Mouse (Mus musculus): ENCODE results near the gene Prlh.

Gene Prlh

DNA sequence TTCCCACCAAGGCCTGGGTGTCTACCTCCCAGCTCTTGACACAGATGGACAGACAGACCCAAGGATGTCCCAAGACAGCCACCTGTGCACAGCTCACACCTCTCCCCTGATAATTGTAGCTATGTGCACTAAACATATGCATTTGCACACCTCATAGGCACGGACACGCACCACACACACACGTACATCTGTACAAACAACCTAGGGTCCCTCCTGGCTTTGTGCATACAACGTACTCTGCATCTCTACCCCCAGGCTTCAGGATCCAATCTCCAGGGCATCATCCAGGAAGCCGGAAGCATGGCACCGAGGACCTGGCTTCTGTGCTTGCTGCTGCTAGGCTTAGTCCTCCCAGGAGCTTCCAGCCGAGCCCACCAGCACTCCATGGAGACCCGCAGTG, at the start of gene Prlh:
TSS of gene Prlh (plus strand) at position 301 of the 400 bp plus-strand sequence.
- DNase-seq (ENCODE audit: low spot score in 2 of 2): no peak

DNA sequence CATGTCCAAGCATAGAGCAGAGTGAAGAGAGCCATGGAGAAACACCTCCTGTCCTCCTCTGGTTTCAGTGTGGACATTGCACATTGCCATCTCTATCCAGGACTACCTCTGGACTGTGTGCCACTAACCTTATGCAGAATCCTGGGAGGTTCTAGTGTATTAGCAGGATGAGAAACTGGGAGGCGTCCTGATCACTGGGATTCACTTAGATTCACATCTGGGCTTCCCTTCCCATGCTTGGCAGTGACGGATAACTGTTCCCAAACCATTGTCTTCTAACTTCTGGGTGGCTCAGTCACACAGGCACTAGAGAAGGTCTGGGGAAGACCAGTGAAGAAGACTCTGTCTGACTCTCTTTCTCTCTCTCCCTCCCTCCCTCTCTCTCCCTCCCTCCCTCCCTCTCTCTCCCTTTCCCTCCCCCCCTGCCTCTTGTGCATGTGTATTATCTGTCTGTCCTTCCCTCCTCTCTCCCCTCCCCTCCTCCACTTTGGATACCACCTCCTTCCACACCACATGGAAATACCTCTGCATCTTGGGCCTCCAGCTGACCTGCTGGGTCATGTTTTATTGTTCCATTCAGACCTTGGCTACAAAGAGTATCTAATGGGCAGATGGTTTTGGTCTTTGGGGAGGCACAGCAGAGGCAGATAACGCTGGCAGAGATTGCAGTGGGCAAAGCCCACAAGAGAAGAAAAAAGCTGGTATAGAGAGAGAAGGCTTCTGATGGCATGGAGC, 49.5 kb upstream of the Prlh start:
- DNase-seq (ENCODE audit: low spot score in 2 of 2): no peak

DNA sequence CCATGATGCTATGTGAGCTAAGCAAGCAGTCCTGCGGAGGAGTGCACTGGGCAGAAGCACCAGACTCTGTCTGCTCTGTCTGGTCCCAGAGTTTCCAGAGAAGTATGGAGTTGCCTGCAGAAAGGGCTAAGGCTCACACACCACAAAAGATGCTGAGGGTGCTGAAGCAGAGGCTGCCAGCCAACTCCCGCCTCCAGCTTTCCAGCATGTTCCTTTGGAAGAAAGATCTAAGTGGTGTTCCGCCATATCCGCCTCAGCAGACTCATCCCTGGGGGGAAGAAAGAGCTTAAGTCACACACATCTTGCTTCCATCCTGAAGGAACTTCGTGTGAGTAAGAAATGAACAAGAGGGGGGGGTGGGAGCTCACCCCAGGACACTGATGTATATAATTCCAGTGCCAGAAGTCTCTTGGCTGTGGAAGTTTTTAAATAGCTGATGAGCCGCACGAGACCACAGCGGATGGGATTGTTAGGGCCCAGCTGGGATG, 48.9 kb upstream of the Prlh start:
- no peak for DNase-seq (ENCODE audit: low spot score in 2 of 2)

- no peak for DNase-seq (ENCODE audit: low spot score in 2 of 2)
These were observed 48.0 kb upstream of the Prlh start for GRCm38 (mm10) chr1:90904729-90905404.

- DNase-seq (ENCODE audit: low spot score in 2 of 2): peak in 1 of 2 experiments; percentile 55
These were observed 46.6 kb upstream of the Prlh start for GRCm38 (mm10) chr1:90906357-90906756.

DNA sequence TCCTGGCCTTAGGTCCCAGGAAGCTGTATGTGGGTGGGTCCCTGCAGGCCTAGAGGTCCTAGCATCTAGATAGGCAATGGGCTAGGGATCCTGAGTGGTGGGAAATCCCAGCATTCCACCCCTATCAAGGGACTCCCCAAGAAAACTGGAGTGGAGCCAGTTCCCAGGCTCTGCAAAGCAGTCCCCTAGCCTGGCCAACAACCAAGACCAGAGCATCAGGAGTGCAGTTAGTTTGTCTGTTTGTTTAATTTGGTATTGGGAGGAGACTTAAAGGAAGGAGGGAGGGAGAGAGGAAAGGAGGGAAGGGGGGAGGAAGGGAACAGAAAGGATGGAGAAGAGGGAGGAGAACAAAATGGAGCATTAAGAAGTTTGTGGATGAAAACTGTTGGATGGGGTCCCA, 43.7 kb upstream of the Prlh start:
- DNase-seq (ENCODE audit: low spot score in 2 of 2): peak in 1 of 2 experiments; percentile 10

DNA sequence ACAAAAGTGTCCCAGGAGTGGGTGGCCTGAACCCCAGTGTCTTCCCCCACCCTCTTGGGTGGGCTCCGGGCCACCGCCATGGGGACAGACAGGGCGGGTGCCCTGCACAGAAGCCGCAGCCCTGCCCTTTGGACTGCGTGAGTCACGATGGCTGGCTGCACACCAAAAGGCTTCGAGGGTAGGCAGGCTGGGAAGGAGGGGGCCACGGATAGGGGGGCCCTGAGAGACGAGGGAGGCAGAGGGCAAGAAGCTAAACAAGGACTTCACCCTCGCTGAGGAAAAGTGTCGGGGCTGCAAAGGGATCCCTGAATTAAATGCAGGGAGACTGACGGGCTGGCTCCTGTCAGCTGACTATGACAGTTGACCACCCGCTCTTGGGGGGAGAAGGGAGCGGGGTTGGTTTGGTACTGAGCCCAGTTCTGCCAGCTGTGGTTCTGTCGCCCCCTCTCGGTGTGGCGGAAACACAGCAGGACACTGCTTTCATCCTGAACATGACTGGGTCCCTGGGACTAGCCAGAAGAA, 43.2 kb upstream of the Prlh start:
- DNase-seq (ENCODE audit: low spot score in 2 of 2): peak in 1 of 2 experiments; percentile 19

GRCm38 (mm10) chr1:90913231-90913630, 39.7 kb upstream of the Prlh start:
- DNase-seq (ENCODE audit: low spot score in 2 of 2): peak in 1 of 2 experiments; percentile 17

GRCm38 (mm10) chr1:90914948-90915569, 37.8 kb upstream of the Prlh start, which contains the start of gene Mlph:
Gene Mlph, plus strand, starts transcription at chr1:90915085.
- peak in 1 of 2 experiments; percentile 16 for DNase-seq (ENCODE audit: low spot score in 2 of 2)

DNA sequence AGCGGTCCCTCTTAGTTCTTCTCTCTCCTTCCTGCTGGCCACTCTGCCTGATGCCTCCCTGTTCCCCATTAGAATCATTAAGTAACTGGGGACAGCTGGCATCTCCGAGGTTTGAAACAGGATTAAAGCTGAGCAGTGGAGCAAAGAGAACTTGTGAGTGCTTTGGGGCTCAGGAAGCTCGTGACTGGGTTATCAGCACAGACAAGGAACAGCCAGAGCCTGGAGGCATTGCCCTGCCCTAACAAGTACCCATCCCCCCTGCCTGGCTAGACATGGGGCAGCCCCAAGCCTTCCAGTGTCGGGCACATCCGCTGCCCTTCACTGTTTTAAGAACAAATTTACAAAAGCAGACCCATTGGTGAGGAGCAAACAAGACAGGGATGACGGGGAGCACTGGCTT, 35.4 kb upstream of the Prlh start:
- no peak for DNase-seq (ENCODE audit: low spot score in 2 of 2)

DNA sequence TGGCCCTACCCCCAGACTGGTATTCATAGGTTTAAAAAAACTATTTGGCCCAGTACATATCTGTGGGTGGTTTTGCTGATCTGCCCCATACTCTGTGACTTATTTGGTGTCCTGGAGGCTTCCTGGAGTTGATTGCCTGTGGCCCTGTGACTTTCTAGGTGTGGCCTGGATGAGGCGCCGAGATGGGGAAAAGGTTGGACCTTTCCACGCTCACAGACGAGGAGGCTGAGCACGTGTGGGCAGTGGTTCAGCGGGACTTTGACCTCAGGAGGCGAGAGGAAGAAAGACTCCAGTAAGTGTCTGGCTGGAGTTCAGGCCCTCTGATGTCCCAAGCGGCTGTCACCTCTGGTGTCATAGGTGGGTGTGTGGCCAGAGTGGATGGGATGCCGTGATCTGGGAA, 31.2 kb upstream of the Prlh start:
- no peak for DNase-seq (ENCODE audit: low spot score in 2 of 2)

DNA sequence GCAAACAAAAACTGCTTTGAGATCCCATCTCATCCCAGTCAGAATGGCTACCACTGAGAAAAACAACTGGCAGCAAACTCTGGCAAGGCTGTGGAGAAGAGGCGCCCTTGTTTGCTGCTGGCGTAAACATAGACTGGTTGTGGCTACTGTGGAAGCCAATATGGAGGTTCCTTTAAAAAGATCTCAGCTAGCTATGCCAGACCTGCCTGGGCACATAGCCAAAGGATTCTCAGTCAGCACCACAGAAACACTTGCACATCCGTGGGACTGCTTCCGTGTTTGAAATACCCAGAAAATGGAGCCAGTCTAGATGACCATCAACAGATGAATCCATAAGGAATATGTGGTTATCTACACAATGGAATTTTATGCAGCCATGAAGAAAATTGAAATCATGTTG, 26.9 kb upstream of the Prlh start:
- no peak for DNase-seq (ENCODE audit: low spot score in 2 of 2)

DNA sequence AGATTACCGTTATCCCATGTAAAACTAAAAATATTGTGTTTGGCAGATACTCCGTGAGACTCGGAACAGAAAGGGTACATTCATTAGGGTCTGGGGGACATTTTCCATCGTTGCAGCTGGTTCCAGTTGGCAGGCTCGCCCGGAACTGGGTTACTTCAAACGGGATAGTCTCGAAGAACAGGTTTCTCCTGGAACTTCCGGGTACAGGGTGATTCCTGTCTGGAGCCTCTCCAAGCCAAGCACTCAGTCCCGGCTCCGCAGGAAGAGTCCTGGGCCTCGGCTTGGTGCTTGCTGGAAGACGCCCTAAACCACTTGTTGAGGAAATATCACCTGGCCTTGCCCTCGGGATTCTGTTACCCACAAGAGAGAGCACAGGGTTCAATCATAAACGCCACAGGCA, 25.6 kb upstream of the Prlh start:
- no peak for DNase-seq (ENCODE audit: low spot score in 2 of 2)

GRCm38 (mm10) chr1:90927929-90928574, 24.9 kb upstream of the Prlh start:
- DNase-seq (ENCODE audit: low spot score in 2 of 2): no peak

- peak; percentile 87 to 89 for DNase-seq (ENCODE audit: low spot score in 2 of 2)
These were observed 24.4 kb upstream of the Prlh start for GRCm38 (mm10) chr1:90928575-90928934.

DNA sequence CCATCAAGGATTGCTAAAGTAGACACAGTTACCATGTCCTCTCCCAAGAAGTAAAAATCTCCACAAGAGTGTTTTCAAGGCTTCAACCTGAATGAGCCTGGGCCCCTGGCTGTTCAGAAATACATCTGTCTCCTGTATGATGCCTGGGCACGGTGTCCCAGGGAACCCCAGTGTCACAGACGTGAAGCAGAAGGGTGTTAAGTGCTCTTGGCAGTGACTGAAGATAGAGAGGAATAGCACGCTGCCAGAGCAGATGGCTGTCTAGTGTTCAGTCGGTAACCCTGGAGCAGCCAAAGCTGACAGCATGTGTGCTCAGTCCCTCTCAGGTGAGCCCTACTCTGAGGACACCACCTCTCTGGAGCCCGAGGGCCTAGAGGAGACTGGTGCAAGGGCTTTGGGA, 19.9 kb upstream of the Prlh start:
- peak in 1 of 2 experiments; percentile 6 for DNase-seq (ENCODE audit: low spot score in 2 of 2)

GRCm38 (mm10) chr1:90936990-90937389, 15.9 kb upstream of the Prlh start:
- no peak for DNase-seq (ENCODE audit: low spot score in 2 of 2)

- DNase-seq (ENCODE audit: low spot score in 2 of 2): no peak
These were observed 12.9 kb upstream of the Prlh start for GRCm38 (mm10) chr1:90939980-90940379.

DNA sequence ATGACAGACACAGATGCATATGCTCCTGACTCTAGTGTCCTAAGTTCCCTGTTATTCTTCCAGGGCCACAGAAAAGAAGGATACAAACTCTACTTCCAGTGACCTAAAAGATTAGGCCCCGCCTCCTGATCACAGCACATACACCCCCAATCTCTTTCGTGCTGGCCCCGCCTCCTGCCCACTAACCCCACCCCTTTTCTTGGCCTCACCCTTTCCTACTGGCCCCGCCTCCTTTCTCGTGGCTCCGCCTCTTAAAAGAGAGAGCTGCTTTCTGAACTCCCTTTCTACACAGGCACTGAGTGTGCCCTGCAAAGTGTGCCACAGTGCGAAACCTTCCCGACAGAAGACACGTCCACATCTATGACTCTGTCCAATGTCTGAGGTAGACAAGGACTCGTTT, 7.7 kb upstream of the Prlh start:
- no peak for DNase-seq (ENCODE audit: low spot score in 2 of 2)

GRCm38 (mm10) chr1:90947252-90947651, 5.7 kb upstream of the Prlh start:
- DNase-seq (ENCODE audit: low spot score in 2 of 2): no peak

- no peak for DNase-seq (ENCODE audit: low spot score in 2 of 2)
These were observed 3.6 kb upstream of the Prlh start for GRCm38 (mm10) chr1:90949309-90949708.

DNA sequence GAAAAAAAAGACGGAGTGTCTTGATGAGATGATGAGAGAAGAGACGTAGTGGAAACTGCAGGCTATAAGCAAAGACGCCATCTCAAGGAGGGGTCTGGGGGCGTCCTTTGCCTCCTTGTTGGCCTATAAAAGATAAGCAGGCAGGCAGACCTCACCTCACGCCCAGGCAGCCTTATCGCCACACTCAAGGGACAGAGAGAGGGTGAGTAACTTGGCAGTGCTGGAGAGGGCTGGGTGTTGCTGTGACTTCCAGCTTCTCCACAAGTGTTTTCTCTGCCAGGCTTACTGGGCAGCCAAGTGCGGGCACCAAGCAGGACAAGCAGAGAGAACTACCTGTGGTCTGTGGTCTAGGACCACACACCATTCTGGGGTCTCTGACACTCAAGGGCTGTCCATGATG, 1.2 kb upstream of the Prlh start:
- DNase-seq (ENCODE audit: low spot score in 2 of 2): no peak
